Mouse (Mus musculus): ENCODE results near the gene Ankub1.

Gene Ankub1

DNA sequence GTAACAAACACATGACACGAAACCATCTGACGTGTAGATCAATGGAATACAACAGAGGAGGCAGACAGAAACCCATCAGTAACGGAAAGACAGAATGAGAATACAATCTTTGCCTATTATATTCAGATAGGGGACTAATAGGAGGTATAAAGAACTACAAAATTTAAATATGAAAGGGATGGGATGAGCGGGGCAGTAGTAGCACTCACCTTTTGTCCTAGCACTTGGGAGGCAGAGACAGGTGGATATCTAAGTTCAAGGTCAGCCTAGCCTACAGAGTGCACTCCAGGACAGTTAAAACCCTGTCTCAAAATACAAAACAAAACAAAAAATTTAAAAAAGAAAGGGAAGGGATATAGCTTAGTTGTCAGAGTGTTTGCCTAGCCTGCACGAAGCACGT, 49.4 kb downstream of the Ankub1 start:
- no peak for DNase-seq (ENCODE audit: low read depth, low spot score)

DNA sequence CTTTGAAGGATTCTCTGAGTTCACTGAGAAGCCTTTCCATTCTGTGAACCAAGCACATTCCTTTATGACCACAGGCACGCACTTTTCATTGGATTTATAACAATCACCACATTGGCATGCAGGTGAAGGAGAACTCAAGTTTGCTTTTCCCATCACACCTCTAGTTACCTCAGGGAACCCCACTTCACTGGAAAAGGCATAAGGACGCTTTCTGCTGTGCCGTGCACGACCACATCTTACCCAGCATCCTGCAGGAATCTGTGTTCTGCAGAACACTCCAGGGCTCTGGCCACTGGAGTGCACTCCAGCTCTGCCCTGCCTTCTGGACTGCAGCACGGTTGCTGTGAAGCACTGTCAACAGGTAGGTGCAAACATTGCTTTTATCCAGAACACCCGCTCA, 55.0 kb downstream of the Ankub1 start:
- no peak for DNase-seq (ENCODE audit: low read depth, low spot score)

DNA sequence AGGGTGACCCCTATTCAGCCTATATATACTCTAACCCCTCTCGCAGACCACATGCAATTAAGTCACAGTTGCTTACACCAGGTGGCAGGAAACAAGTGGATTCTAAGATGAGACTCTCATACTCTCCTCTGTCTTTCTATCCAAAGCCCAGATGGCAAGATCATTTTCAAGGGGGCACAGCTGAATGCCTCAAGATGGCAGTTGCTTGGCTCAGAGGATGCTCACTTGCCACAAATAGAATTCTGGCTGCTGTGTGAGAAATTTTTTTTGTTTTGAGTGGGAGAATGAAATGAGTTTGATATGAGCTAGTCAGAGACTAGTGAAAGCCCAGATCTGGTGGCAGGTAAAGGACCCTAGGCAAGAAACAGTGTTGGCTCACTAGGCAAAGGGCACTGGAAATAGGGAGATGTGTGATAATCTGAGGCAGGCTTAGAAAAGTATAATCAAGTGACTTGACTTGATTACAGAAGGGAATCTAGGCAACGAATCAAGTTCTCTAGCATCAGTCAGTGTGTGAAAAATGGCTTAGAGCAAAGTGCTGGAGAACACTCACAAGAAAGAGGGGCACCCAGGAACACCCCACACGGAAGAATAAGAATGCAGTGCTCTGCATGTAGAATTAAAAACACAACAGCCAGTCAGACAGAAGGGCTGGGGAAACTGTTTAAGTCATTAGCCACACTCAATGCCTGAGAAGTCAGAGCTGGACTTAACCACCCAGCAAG, 57.7 kb downstream of the Ankub1 start:
- DNase-seq (ENCODE audit: low read depth, low spot score): no peak

DNA sequence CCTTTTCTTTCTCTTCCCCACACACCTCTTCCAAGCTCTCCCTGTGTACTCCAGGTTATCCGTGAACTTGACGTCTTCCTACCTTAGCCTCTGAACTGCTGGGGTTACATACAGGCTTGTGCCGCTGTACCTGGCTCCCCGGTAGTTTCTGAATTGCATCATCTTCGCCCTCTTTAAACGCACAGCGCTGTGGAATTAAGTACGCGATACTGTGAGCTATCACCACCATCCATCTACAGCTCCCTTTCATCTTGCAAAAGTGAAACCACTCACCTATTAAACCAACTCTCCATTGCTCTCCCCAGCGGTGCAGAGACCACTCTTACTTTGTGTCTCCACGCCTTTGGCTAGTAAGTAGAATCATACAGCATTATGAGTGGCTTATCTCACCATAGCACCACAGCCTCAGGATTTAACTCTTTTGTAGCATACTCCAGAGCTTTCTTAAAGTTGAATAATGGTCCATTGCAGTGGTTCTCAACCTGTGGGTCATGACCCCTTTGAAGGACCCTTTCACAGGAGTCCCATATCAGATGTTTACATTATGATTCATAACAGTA, 65.6 kb downstream of the Ankub1 start:
- no peak for DNase-seq (ENCODE audit: low read depth, low spot score)

DNA sequence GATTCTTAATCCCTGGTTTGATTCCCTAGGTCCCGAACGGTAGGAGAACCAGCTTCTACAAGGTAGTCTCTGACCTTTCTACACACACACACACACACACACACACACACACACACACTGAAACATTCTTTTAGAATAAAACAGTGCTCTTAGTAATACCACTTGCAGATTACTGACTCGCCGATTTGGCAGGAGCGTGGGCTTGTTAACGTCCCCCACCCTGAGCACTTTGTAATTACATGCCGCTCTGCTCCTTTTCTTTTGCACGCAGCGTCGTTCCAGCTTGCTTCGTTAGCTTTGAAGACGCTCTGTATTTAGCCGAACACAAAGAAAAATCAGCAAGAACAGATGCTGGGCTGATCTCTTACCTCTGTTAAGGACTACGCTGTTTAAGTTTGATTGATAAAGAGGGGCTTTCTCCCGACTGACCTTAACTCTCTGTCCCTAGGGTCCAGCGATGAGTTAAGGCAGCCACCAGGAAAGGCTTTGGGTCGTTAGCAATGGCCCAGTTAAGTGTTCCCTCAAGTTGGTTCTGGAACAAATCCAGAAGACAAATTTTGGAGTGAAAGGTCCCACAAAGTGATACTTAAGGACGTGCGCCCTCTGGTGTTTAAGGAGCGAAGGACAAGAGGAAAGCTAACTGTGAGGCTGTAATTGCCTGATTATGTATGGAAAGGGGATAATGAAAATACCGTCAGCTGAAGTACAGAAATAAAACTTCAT, 67.2 kb downstream of the Ankub1 start:
- peak; percentile 61 for DNase-seq (ENCODE audit: low read depth, low spot score)

DNA sequence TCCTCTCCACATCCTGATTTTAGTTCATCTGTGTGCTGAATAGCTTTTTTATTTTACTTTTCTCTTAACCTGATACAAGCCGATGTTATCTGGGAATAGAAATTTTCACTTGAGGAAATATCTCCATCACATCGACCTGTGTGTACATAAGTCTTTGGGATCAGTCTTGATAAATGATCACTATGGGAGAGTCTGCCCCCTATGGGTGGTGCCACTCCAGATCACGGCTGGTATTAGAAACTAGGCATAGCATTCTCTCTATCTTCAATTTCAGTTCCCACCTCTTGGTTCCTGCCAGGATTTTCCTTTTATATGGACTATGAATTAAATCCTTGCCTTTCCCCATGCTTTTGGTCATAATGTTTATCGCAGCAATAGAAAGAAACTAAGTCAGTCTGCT, 72.9 kb downstream of the Ankub1 start:
- DNase-seq (ENCODE audit: low read depth, low spot score): no peak

DNA sequence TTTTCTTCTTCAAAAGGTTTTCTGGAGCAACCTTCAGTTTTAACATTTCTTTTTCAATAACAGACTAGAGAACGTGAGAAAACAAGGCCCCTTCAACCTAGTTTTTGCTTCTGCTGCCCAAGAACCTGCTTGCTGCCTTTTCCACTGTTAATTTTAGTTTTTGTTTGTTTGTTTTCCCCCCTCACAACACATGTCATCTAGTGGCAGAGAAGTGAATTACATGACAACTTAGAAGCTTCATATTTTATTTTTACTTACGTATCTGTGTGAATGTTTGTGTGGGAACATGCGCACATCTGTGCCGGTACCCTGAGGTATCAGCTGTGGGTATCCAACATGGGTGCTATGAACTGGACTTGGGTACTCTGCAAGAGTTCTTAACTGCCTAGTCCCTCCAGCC, 76.9 kb downstream of the Ankub1 start:
- DNase-seq (ENCODE audit: low read depth, low spot score): no peak

DNA sequence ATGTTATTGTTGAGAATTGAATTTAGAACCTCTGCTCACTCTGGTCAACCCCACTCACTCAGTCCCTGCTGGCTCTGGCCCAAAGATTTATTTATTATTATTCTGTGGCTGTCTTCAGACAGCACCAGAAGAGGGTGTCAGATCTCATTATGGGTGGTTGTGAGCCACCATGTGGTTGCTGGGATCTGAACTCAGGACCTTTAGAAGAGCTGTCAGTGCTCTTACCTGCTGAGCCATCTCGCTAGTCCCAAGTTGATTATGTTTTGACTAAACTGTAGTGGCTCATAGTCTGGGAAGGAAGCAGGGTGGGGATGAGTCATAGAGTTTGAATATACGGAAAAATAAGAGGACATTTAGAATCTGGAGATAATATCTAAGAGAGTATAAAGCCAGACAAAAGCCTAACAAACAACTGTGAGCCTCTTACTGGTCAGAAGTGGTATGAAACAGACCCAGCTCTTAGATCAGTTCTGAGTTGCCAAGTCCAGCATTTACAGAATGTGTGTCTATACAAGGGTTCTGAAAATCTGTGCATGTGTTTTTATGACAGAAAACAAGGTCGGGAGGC, 80.1 kb downstream of the Ankub1 start:
- DNase-seq (ENCODE audit: low read depth, low spot score): no peak

DNA sequence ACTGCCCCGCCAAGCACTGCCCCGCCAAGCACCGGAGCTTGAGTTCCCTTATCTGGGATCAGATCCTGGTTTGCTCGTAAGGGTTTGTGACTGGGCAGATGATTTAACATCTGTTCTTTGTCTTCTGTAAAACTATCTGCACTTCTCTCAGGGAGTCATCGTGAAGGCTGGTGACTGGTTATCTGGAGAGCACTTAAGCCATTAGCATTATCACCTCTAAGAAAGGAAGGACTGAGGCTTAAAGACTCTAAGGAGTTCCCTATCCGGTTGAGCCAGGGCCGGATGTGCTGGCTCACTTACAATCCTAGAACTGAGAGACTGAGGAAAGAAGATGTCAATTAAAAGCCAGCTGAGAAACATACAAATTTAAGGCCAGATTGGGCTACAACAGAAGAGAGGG, 80.8 kb downstream of the Ankub1 start:
- DNase-seq (ENCODE audit: low read depth, low spot score): no peak

Measured in retina, adult 2 months (tissue).